Mouse (Mus musculus): ENCODE results near the gene Akap6. TPM values are rescaled to one million over a fixed set of nuclear protein-coding genes. Genes with fewer than 3 reads are reported as not detected.
A peak's percentile ranks its signal among the peaks of the same experiment; 100 is the strongest.

Akap6 gene
- total RNA-seq, 1 experiment: 0.09 TPM

GRCm38 (mm10) chr12:52934989-52935388 is 235.8 kb downstream of the Akap6 start:
- Histone ChIP-seq H3K4me1 (ENCODE audit: control insufficient read depth in 2 of 2, insufficient read depth in 2 of 2, low read length in 2 of 2, poor library complexity in 1 of 2) (no peaks in the 10 kb centered on the region), H3K9ac (ENCODE audit: insufficient read depth, low read depth, low read length, poor library complexity, severe bottlenecking) (no peak overlapping the region), H3K36me3 (ENCODE audit: control insufficient read depth, insufficient read depth, low read length, poor library complexity, severe bottlenecking) (no peaks in the 10 kb centered on the region), H3K27ac (ENCODE audit: insufficient read depth, low read depth, low read length, poor library complexity, severe bottlenecking) (no peak overlapping the region), H3K4me3 (ENCODE audit: insufficient read depth in 1 of 2, low read depth in 1 of 2, low read length in 2 of 2, poor library complexity in 1 of 2, severe bottlenecking in 1 of 2) (no peak overlapping the region), H3K9me3 (ENCODE audit: control insufficient read depth, insufficient read depth, low read depth, low read length) (no peaks in the 10 kb centered on the region)
- TF ChIP-seq ZC3H11A (IDR thresholded peaks at IDR 0.05; ENCODE audit: borderline replicate concordance, low read depth, low read length): no peak
- no peak for TF ChIP-seq HCFC1 (IDR thresholded peaks at IDR 0.05; ENCODE audit: borderline replicate concordance, insufficient read depth, low read length)
- TF ChIP-seq ZNF384 (IDR thresholded peaks at IDR 0.05; ENCODE audit: low read depth, low read length): no peak
- TF ChIP-seq MAFK (IDR thresholded peaks at IDR 0.05; ENCODE audit: insufficient read depth, low read depth, low read length): no peak
- TF ChIP-seq CHD2 (IDR thresholded peaks at IDR 0.05; ENCODE audit: low read depth, low read length): no peak
- DNase-seq (ENCODE audit: low read depth, low spot score): peak; percentile 19
- in situ Hi-C loops (cut with MboI; ENCODE audit: low sequenced_read_pairs in 2 of 2, unreplicated experiment in 2 of 2): no loop called here

- Histone ChIP-seq H3K9ac (ENCODE audit: insufficient read depth, low read depth, low read length, poor library complexity, severe bottlenecking) (no peak overlapping the region), H3K9me3 (ENCODE audit: control insufficient read depth, insufficient read depth, low read depth, low read length) (no peaks in the 10 kb centered on the region), H3K36me3 (ENCODE audit: control insufficient read depth, insufficient read depth, low read length, poor library complexity, severe bottlenecking) (no peaks in the 10 kb centered on the region), H3K4me1 (ENCODE audit: control insufficient read depth in 2 of 2, insufficient read depth in 2 of 2, low read length in 2 of 2, poor library complexity in 1 of 2) (no peaks in the 10 kb centered on the region), H3K27ac (ENCODE audit: insufficient read depth, low read depth, low read length, poor library complexity, severe bottlenecking) (no peak overlapping the region), H3K4me3 (ENCODE audit: insufficient read depth in 1 of 2, low read depth in 1 of 2, low read length in 2 of 2, poor library complexity in 1 of 2, severe bottlenecking in 1 of 2) (no peak overlapping the region)
- no peak for TF ChIP-seq ZC3H11A (IDR thresholded peaks at IDR 0.05; ENCODE audit: borderline replicate concordance, low read depth, low read length)
- no peak for TF ChIP-seq ZNF384 (IDR thresholded peaks at IDR 0.05; ENCODE audit: low read depth, low read length)
- no peak for TF ChIP-seq MAFK (IDR thresholded peaks at IDR 0.05; ENCODE audit: insufficient read depth, low read depth, low read length)
- no peak for TF ChIP-seq CHD2 (IDR thresholded peaks at IDR 0.05; ENCODE audit: low read depth, low read length)
- no peak for TF ChIP-seq HCFC1 (IDR thresholded peaks at IDR 0.05; ENCODE audit: borderline replicate concordance, insufficient read depth, low read length)
- in situ Hi-C loops (cut with MboI; ENCODE audit: low sequenced_read_pairs in 2 of 2, unreplicated experiment in 2 of 2): no loop called here
- DNase-seq (ENCODE audit: low read depth, low spot score): no peak
Observed at GRCm38 (mm10) chr12:52938786-52939185, 239.6 kb downstream of the Akap6 start.

- H3K9ac ChIP-seq (ENCODE audit: insufficient read depth, low read depth, low read length, poor library complexity, severe bottlenecking): no peak overlapping the region
- H3K4me1 ChIP-seq (ENCODE audit: control insufficient read depth in 2 of 2, insufficient read depth in 2 of 2, low read length in 2 of 2, poor library complexity in 1 of 2): no peaks in the 10 kb centered on the region
- H3K9me3 ChIP-seq (ENCODE audit: control insufficient read depth, insufficient read depth, low read depth, low read length): no peaks in the 10 kb centered on the region
- no peaks in the 10 kb centered on the region for H3K36me3 ChIP-seq (ENCODE audit: control insufficient read depth, insufficient read depth, low read length, poor library complexity, severe bottlenecking)
- H3K4me3 ChIP-seq (ENCODE audit: insufficient read depth in 1 of 2, low read depth in 1 of 2, low read length in 2 of 2, poor library complexity in 1 of 2, severe bottlenecking in 1 of 2): no peak overlapping the region
- DNase-seq (ENCODE audit: low read depth, low spot score): no peak
- TF ChIP-seq ZC3H11A (IDR thresholded peaks at IDR 0.05; ENCODE audit: borderline replicate concordance, low read depth, low read length) (no peak), HCFC1 (IDR thresholded peaks at IDR 0.05; ENCODE audit: borderline replicate concordance, insufficient read depth, low read length) (no peak), ZNF384 (IDR thresholded peaks at IDR 0.05; ENCODE audit: low read depth, low read length) (no peak), CHD2 (IDR thresholded peaks at IDR 0.05; ENCODE audit: low read depth, low read length) (no peak), MAFK (IDR thresholded peaks at IDR 0.05; ENCODE audit: insufficient read depth, low read depth, low read length) (no peak)
- in situ Hi-C loops (cut with MboI; ENCODE audit: low sequenced_read_pairs in 2 of 2, unreplicated experiment in 2 of 2): no loop called here
- H3K27ac ChIP-seq (ENCODE audit: insufficient read depth, low read depth, low read length, poor library complexity, severe bottlenecking): no peak overlapping the region
Observed at GRCm38 (mm10) chr12:52939324-52939946, 240.3 kb downstream of the Akap6 start.

- no peak overlapping the region for H3K9ac ChIP-seq (ENCODE audit: insufficient read depth, low read depth, low read length, poor library complexity, severe bottlenecking)
- no peak for DNase-seq (ENCODE audit: low read depth, low spot score)
- H3K9me3 ChIP-seq (ENCODE audit: control insufficient read depth, insufficient read depth, low read depth, low read length): no peaks in the 10 kb centered on the region
- in situ Hi-C loops (cut with MboI; ENCODE audit: low sequenced_read_pairs in 2 of 2, unreplicated experiment in 2 of 2): no loop called here
- no peak for TF ChIP-seq MAFK (IDR thresholded peaks at IDR 0.05; ENCODE audit: insufficient read depth, low read depth, low read length)
- TF ChIP-seq CHD2 (IDR thresholded peaks at IDR 0.05; ENCODE audit: low read depth, low read length): no peak
- no peak for TF ChIP-seq HCFC1 (IDR thresholded peaks at IDR 0.05; ENCODE audit: borderline replicate concordance, insufficient read depth, low read length)
- TF ChIP-seq ZC3H11A (IDR thresholded peaks at IDR 0.05; ENCODE audit: borderline replicate concordance, low read depth, low read length): no peak
- TF ChIP-seq ZNF384 (IDR thresholded peaks at IDR 0.05; ENCODE audit: low read depth, low read length): no peak
- no peak overlapping the region for H3K27ac ChIP-seq (ENCODE audit: insufficient read depth, low read depth, low read length, poor library complexity, severe bottlenecking)
- H3K4me1 ChIP-seq (ENCODE audit: control insufficient read depth in 2 of 2, insufficient read depth in 2 of 2, low read length in 2 of 2, poor library complexity in 1 of 2): no peaks in the 10 kb centered on the region
- H3K4me3 ChIP-seq (ENCODE audit: insufficient read depth in 1 of 2, low read depth in 1 of 2, low read length in 2 of 2, poor library complexity in 1 of 2, severe bottlenecking in 1 of 2): no peak overlapping the region
- H3K36me3 ChIP-seq (ENCODE audit: control insufficient read depth, insufficient read depth, low read length, poor library complexity, severe bottlenecking): no peaks in the 10 kb centered on the region
Observed at GRCm38 (mm10) chr12:52941941-52942340, 242.8 kb downstream of the Akap6 start.
